Mouse (Mus musculus): Measurements from ENCODE around the gene Atp1b2. TPM values are rescaled to one million over a fixed set of nuclear protein-coding genes. Genes with fewer than 3 reads are reported as not detected.

The Atp1b2 gene
- total RNA-seq, 2 experiments from 2014 or later = 15.2 to 16.4 TPM

- DNase-seq = peak; percentile 96 to 97
These were observed 25.6 kb downstream of the Atp1b2 start, which contains the start of the genes Wrap53 and Trp53 for GRCm38 (mm10) chr11:69580091-69580514. Wrap53 (minus strand) TSS chr11:69580255. Trp53 (plus strand) TSS chr11:69580359.

- peak; percentile 97 to 99 for DNase-seq
These were observed 26.4 kb downstream of the Atp1b2 start for GRCm38 (mm10) chr11:69579128-69580017.

GRCm38 (mm10) chr11:69578301-69578700, 27.4 kb downstream of the Atp1b2 start:
- DNase-seq = no peak

- no peak for DNase-seq
These were observed 29.4 kb downstream of the Atp1b2 start for GRCm38 (mm10) chr11:69576307-69576706.

GRCm38 (mm10) chr11:69575220-69575619, 30.5 kb downstream of the Atp1b2 start:
- DNase-seq = peak; percentile 17 to 22

- no peak for DNase-seq
These were observed 40.6 kb downstream of the Atp1b2 start for GRCm38 (mm10) chr11:69565131-69565530.

- DNase-seq = no peak
These were observed 41.4 kb downstream of the Atp1b2 start for GRCm38 (mm10) chr11:69564391-69564790.

- DNase-seq = no peak
These were observed 42.4 kb downstream of the Atp1b2 start for GRCm38 (mm10) chr11:69563373-69563772.

- DNase-seq = no peak
These were observed 44.6 kb downstream of the Atp1b2 start for GRCm38 (mm10) chr11:69560896-69561854.

- DNase-seq = peak; percentile 16 to 23
These were observed 45.6 kb downstream of the Atp1b2 start, which contains the start of gene Efnb3 for GRCm38 (mm10) chr11:69559851-69560765. Efnb3 (minus strand) TSS chr11:69560205.

- DNase-seq = peak; percentile 74 to 81
These were observed 46.6 kb downstream of the Atp1b2 start for GRCm38 (mm10) chr11:69559183-69559582.

- peak; percentile 25 to 33 for DNase-seq
These were observed 47.0 kb downstream of the Atp1b2 start for GRCm38 (mm10) chr11:69558756-69559155.

- DNase-seq = no peak
These were observed 48.3 kb downstream of the Atp1b2 start for GRCm38 (mm10) chr11:69557381-69557958.

- DNase-seq = peak in 1 of 2 experiments; percentile 22
These were observed 51.1 kb downstream of the Atp1b2 start for GRCm38 (mm10) chr11:69554539-69555140.

- DNase-seq = no peak
These were observed 52.4 kb downstream of the Atp1b2 start for GRCm38 (mm10) chr11:69553341-69553721.

GRCm38 (mm10) chr11:69552622-69553340, 53.0 kb downstream of the Atp1b2 start:
- DNase-seq = no peak

GRCm38 (mm10) chr11:69551310-69551709, 54.4 kb downstream of the Atp1b2 start:
- DNase-seq = no peak

Measured in heart, adult 18-20 months (tissue).